Mouse (Mus musculus) frontal cortex, postnatal 25 days (tissue): ENCODE results near the gene Cd300lb.

Experiments used
- DNase-seq, 2 experiments: peaks; one replicate each; pipeline ENCODE4 v3.0.0; 2022; ENCODE audit warnings: low spot score in 2 of 2

Cd300lb gene

GRCm38 (mm10) chr11:114883251-114883789 is 50.9 kb downstream of the Cd300lb start:
- no peak for DNase-seq

- DNase-seq, result no peak
Measured at GRCm38 (mm10) chr11:114880589-114880988, 53.6 kb downstream of the Cd300lb start.

GRCm38 (mm10) chr11:114880185-114880584 is 54.0 kb downstream of the Cd300lb start:
- DNase-seq, result no peak

GRCm38 (mm10) chr11:114879666-114880065 is 54.5 kb downstream of the Cd300lb start:
- DNase-seq, result no peak

- DNase-seq, result peak in 1 of 2 experiments; percentile 41
Measured at GRCm38 (mm10) chr11:114877145-114877544, 57.0 kb downstream of the Cd300lb start.

GRCm38 (mm10) chr11:114876621-114877020 is 57.6 kb downstream of the Cd300lb start:
- no peak for DNase-seq

GRCm38 (mm10) chr11:114876176-114876575 is 58.0 kb downstream of the Cd300lb start:
- DNase-seq, result no peak

GRCm38 (mm10) chr11:114875301-114875801 is 58.8 kb downstream of the Cd300lb start:
- no peak for DNase-seq

GRCm38 (mm10) chr11:114874226-114875145 is 59.7 kb downstream of the Cd300lb start:
- DNase-seq, result no peak

GRCm38 (mm10) chr11:114873022-114873817 is 61.0 kb downstream of the Cd300lb start:
- DNase-seq, result no peak
